26 mouse cellular contexts compared by ENCODE assay signal in the genomic region with DNA sequence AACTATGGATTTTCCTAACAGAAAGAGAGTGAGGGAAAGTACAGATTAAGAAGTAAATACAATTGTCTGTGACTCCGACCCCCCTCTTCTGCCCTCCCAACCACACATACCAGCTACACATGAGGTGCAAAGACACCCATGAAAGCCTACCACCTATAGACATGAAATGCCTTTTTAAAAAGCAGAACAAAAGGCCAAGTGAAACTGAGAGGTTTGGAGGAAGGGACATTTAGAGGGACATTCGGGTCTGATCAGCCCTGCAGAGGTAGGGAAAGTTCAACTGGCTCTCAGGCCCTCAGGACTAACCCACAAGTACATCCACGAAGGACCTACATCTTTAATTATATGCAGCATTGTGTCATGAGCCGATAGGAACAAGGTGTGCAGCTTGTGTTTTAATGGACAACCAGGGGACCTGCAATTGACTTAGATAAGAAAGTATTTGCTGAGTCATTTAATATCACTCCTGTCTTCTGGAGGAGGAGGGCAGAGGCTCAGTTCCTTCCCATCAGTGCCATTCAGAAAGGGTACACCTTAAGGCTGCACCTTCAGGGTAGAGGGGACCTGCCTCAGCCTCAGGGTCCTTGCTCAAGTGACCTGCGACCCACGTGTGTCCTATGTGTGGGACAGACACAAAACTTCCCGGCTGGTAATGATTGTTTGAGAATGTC. TPM values are rescaled to one million over a fixed set of nuclear protein-coding genes. Genes with fewer than 3 reads are reported as not detected.
DNase-seq lines count a peak whose midpoint lies in the region; ATAC-seq lines count a peak whose summit lies in the region.
"Had no signal": no experiment of that assay in that cellular context is flagged by ENCODE, and none has a peak within 500 bp of the region (broad histone marks: within the 10 kb centered on the region; RNA-seq: fewer than 3 reads in every experiment).

No protein-coding gene starts in this region.

- H3K4me3 ChIP-seq in liver, embryonic 13.5 days (replicated peaks): no peak overlapping the region
- H3K4me3 ChIP-seq in intestine, embryonic 14.5 days (ENCODE audit: low read depth, low read length): no peak overlapping the region
- no peak overlapping the region for H3K4me3 ChIP-seq in liver, embryonic 16.5 days (ENCODE audit: low read depth, low read length)
- H3K4me3 ChIP-seq: embryonic facial prominence, embryonic 15.5 days; forebrain, embryonic 12.5 days; hindbrain, embryonic 10.5 days; left cerebral cortex, adult 2 months had no signal

- H3K9ac ChIP-seq in liver, embryonic 13.5 days: no peak overlapping the region
- no peak overlapping the region for H3K9ac ChIP-seq in intestine, embryonic 14.5 days (ENCODE audit: low read length)
- H3K9ac ChIP-seq in liver, embryonic 16.5 days (ENCODE audit: low read depth, low read length): no peak overlapping the region
- H3K9ac ChIP-seq: embryonic facial prominence, embryonic 15.5 days; forebrain, embryonic 12.5 days had no signal

- H3K27me3 ChIP-seq in liver, embryonic 13.5 days: no peaks in the 10 kb centered on the region
- H3K27me3 ChIP-seq in intestine, embryonic 14.5 days (replicated peaks; ENCODE audit: control insufficient read depth, insufficient read depth, low read length): no peaks in the 10 kb centered on the region
- no peaks in the 10 kb centered on the region for H3K27me3 ChIP-seq in liver, embryonic 16.5 days (ENCODE audit: control insufficient read depth, insufficient read depth, low read depth, low read length)
- H3K27me3 ChIP-seq: embryonic facial prominence, embryonic 15.5 days had no signal

- H3K4me2 ChIP-seq in liver, embryonic 13.5 days: no peak overlapping the region
- no peak overlapping the region for H3K4me2 ChIP-seq in intestine, embryonic 14.5 days (ENCODE audit: low read length)
- H3K4me2 ChIP-seq in liver, embryonic 16.5 days (ENCODE audit: low read depth, low read length): no peak overlapping the region
- H3K4me2 ChIP-seq: embryonic facial prominence, embryonic 15.5 days; forebrain, embryonic 12.5 days; heart, embryonic 11.5 days; midbrain, embryonic 11.5 days had no signal

- WGBS in liver, embryonic 13.5 days (ENCODE audit: insufficient replicate concordance): 42% methylated on average over 7 of the region's 7 CpGs
- 68% methylated on average over 7 of the region's 7 CpGs for WGBS in intestine, embryonic 14.5 days
- WGBS in liver, embryonic 16.5 days (ENCODE audit: insufficient replicate concordance): 45% methylated on average over 7 of the region's 7 CpGs

- no peaks in the 10 kb centered on the region for H3K36me3 ChIP-seq in liver, embryonic 13.5 days
- H3K36me3 ChIP-seq in intestine, embryonic 14.5 days (ENCODE audit: control insufficient read depth, insufficient read depth, low read length): no peaks in the 10 kb centered on the region
- no peaks in the 10 kb centered on the region for H3K36me3 ChIP-seq in liver, embryonic 16.5 days (ENCODE audit: control insufficient read depth, insufficient read depth)
- H3K36me3 ChIP-seq: embryonic facial prominence, embryonic 15.5 days; forebrain, embryonic 12.5 days; hindbrain, embryonic 10.5 days had no signal

- H3K9me3 ChIP-seq in liver, embryonic 13.5 days (replicated peaks): no peaks in the 10 kb centered on the region
- no peaks in the 10 kb centered on the region for H3K9me3 ChIP-seq in intestine, embryonic 14.5 days (ENCODE audit: control insufficient read depth, low read length)
- H3K9me3 ChIP-seq in liver, embryonic 16.5 days (replicated peaks; ENCODE audit: control insufficient read depth, low read length): no peaks in the 10 kb centered on the region
- H3K9me3 ChIP-seq: embryonic facial prominence, embryonic 15.5 days; forebrain, embryonic 12.5 days; hindbrain, embryonic 10.5 days had no signal

- no peak overlapping the region for H3K27ac ChIP-seq in liver, embryonic 13.5 days
- H3K27ac ChIP-seq in intestine, embryonic 14.5 days (ENCODE audit: low read depth): no peak overlapping the region
- no peak overlapping the region for H3K27ac ChIP-seq in liver, embryonic 16.5 days (ENCODE audit: low read length)
- H3K27ac ChIP-seq: embryonic facial prominence, embryonic 15.5 days; forebrain, embryonic 12.5 days; left cerebral cortex, adult 2 months; macrophage had no signal

- ATAC-seq in liver, embryonic 13.5 days (ENCODE audit: low read depth): peak; percentile 57
- peak; percentile 38; the same call in 1 of the 2 replicates for ATAC-seq in intestine, embryonic 14.5 days (replicated peaks; ENCODE audit: low FRiP score, low TSS enrichment, low read depth)
- peak; percentile 19; the same call in 1 of the 2 replicates for ATAC-seq in liver, embryonic 16.5 days (ENCODE audit: low read depth)
- no peak for ATAC-seq in monocyte, adult 5-6 weeks (replicated peaks; ENCODE audit: insufficient number of reproducible peaks, low FRiP score, low TSS enrichment, poor library complexity, severe bottlenecking)
- no peak for ATAC-seq in CD4-positive, CD25-positive, alpha-beta regulatory T cell, adult 4 months

- H3K4me1 ChIP-seq in liver, embryonic 13.5 days (replicated peaks): peaks cover 9% of the 10 kb centered on the region
- H3K4me1 ChIP-seq in intestine, embryonic 14.5 days (replicated peaks; ENCODE audit: control insufficient read depth, insufficient read depth, low read length): peaks cover 17% of the 10 kb centered on the region
- peaks cover 5% of the 10 kb centered on the region for H3K4me1 ChIP-seq in liver, embryonic 16.5 days (ENCODE audit: control insufficient read depth, low read depth, low read length)

- no peak for DNase-seq in liver, embryonic 13.5 days
- no peak for DNase-seq in liver
- no peak for DNase-seq in intestine, embryonic 14.5 days (ENCODE audit: low spot score)
- no peak for DNase-seq in cerebellum, postnatal 10 days
- DNase-seq: adrenal gland, postnatal 25 days; B cell, adult 2 months; cerebellum, adult 8-10 months; heart, postnatal 10 days; kidney, adult 8-10 months; kidney, postnatal 10 days; spleen, adult 18-20 months; thymus, postnatal 25 days had no signal

RNA-seq across cellular contexts. Expression of gene Sult6b2, which starts 4.5 kb away (rescaled TPM):
- polyA plus RNA-seq in liver, embryonic 13.5 days (2015; fragmentation: Nextera tagmentation; extraction: Ambion mirVana): not detected in 2 replicates
- 0.19 and 0.28 TPM in 2 replicates for polyA plus RNA-seq in intestine, embryonic 14.5 days (2014; fragmentation: Nextera tagmentation; extraction: Ambion mirVana)
- 0.06 and 0.14 TPM in 2 replicates for polyA plus RNA-seq in liver, embryonic 16.5 days (2015; fragmentation: Nextera tagmentation; extraction: Ambion mirVana)
- not detected in 3 replicates for total RNA-seq in monocyte, adult 5-6 weeks (2017)
- not detected for polyA plus RNA-seq in CD4-positive, CD25-positive, alpha-beta regulatory T cell, adult 4 months (2017; shearing (Covaris generic))
- total RNA-seq: adrenal gland, postnatal 25 days; gastrocnemius, adult 18-20 months; gastrocnemius, postnatal 4 days; heart, postnatal 10 days; left cerebral cortex, adult 2 months; neutrophil, adult 5-6 weeks had no signal
- polyA plus RNA-seq: embryonic facial prominence, embryonic 15.5 days; lung, embryonic 16.5 days; macrophage had no signal

RNA-seq across cellular contexts. Expression of gene Cmas, which starts 43.4 kb away (rescaled TPM):
- polyA plus RNA-seq in liver, embryonic 13.5 days (2015; fragmentation: Nextera tagmentation; extraction: Ambion mirVana): 154 and 158 TPM in 2 replicates
- 109 and 112 TPM in 2 replicates for polyA plus RNA-seq in intestine, embryonic 14.5 days (2014; fragmentation: Nextera tagmentation; extraction: Ambion mirVana)
- polyA plus RNA-seq in liver, embryonic 16.5 days (2015; fragmentation: Nextera tagmentation; extraction: Ambion mirVana): 156 and 159 TPM in 2 replicates
- total RNA-seq in monocyte, adult 5-6 weeks (2017): 92.6 to 119 TPM (median 117 TPM) in 3 replicates
- polyA plus RNA-seq in CD4-positive, CD25-positive, alpha-beta regulatory T cell, adult 4 months (2017; shearing (Covaris generic)): 10 to 100 TPM; 10.1 to 16.0 TPM

Comparison
In these comparisons a context has a peak if more than half of its experiments do, and no peak if none do; other contexts are left out.
1. ATAC-seq: peak in liver, embryonic 13.5 days (single experiment), intestine, embryonic 14.5 days (single experiment) and liver, embryonic 16.5 days (single experiment); none in monocyte, adult 5-6 weeks (single experiment) and CD4-positive, CD25-positive, alpha-beta regulatory T cell, adult 4 months (single experiment).